Mouse (Mus musculus) CH12.LX (cell line): ENCODE measurements around the gene Txndc17. TPM values are rescaled to one million over a fixed set of nuclear protein-coding genes. Genes with fewer than 3 reads are reported as not detected.

Experiments used
- DNase-seq: peaks from one replicate; pipeline ENCODE4 v3.0.0-alpha.2; 2013; ENCODE audit errors: extremely low read depth
- H3K27ac ChIP-seq: 2 replicates; pipeline ENCODE4 v1.5.1; 2012; ENCODE audit warnings: low read depth, mild to moderate bottlenecking, control low read depth, moderate library complexity; ENCODE audit not compliant: insufficient read depth
- H3K27me3 ChIP-seq: replicated peaks from 2 replicates; pipeline ENCODE3; 2012; ENCODE audit warnings: inconsistent platforms
- H3K36me3 ChIP-seq, 2 experiments: replicated peaks in 1 of 2; 2 replicates each; pipeline versions ENCODE3 to v1.6.1; 2012; ENCODE audit warnings: inconsistent platforms in 1 of 2, low read length in 1 of 2, mild to moderate bottlenecking in 1 of 2, mixed read lengths in 1 of 2, moderate library complexity in 1 of 2; ENCODE audit not compliant: control insufficient read depth in 1 of 2, insufficient read depth in 1 of 2
- H3K4me1 ChIP-seq, 2 experiments: 2 replicates each; pipeline ENCODE4 v1.6.1; 2012; ENCODE audit warnings: inconsistent platforms in 1 of 2, moderate library complexity in 1 of 2; ENCODE audit not compliant: insufficient read depth in 2 of 2, control insufficient read depth in 1 of 2
- H3K4me2 ChIP-seq: 2 replicates; pipeline ENCODE4 v1.6.1; 2012; ENCODE audit warnings: low read depth, mild to moderate bottlenecking, control low read depth; ENCODE audit not compliant: poor library complexity, insufficient read depth, severe bottlenecking
- H3K4me3 ChIP-seq, 3 experiments: fragments of 150-350 bp in 1 of 3; sonication (generic) in 1 of 3; replicated peaks in 1 of 3; 2 replicates each; pipeline versions ENCODE3 to v1.5.1; 2011 to 2012; ENCODE audit warnings: low read depth in 2 of 3, low read length in 2 of 3, mild to moderate bottlenecking in 2 of 3, moderate library complexity in 2 of 3, control low read depth in 1 of 3, improper control_type of control experiment in 1 of 3, inconsistent platforms in 1 of 3, mixed read lengths in 1 of 3; ENCODE audit not compliant: poor library complexity in 1 of 3
- H3K79me2 ChIP-seq: replicated peaks from 2 replicates; pipeline ENCODE4 v1.6.1; 2012; ENCODE audit warnings: mild to moderate bottlenecking, moderate library complexity; ENCODE audit not compliant: control insufficient read depth, poor library complexity, insufficient read depth, severe bottlenecking; ENCODE audit errors: extremely low read depth
- H3K9ac ChIP-seq: 2 replicates; pipeline ENCODE4 v1.6.1; 2012; ENCODE audit warnings: low read depth, mild to moderate bottlenecking, control low read depth, moderate library complexity; ENCODE audit not compliant: insufficient read depth
- H3K9me3 ChIP-seq: replicated peaks from 2 replicates; pipeline ENCODE3; 2012; ENCODE audit warnings: low read length, inconsistent platforms, mixed read lengths
- BHLHE40 ChIP-seq: IDR thresholded peaks from 2 replicates; pipeline ENCODE4 v1.6.1; 2011; ENCODE audit warnings: mild to moderate bottlenecking, low read depth, low read length, improper control_type of control experiment
- CHD1 ChIP-seq: IDR thresholded peaks from 2 replicates; pipeline ENCODE4 v1.6.1; 2012; ENCODE audit warnings: low read depth, low read length, improper control_type of control experiment, inconsistent platforms
- CTCF ChIP-seq, 2 experiments: IDR thresholded peaks in 1 of 2; conservative IDR thresholded peaks in 1 of 2; 2 replicates each; pipeline ENCODE4 v1.5.1; 2011 to 2012; ENCODE audit warnings: low read depth in 2 of 2, low read length in 2 of 2, improper control_type of control experiment in 1 of 2, inconsistent platforms in 1 of 2, mild to moderate bottlenecking in 1 of 2, moderate library complexity in 1 of 2
- E2F4 ChIP-seq: IDR thresholded peaks from 2 replicates; pipeline ENCODE4 v1.6.1; 2011; ENCODE audit warnings: low read depth, low read length, improper control_type of control experiment; ENCODE audit not compliant: insufficient replicate concordance
- GABPA ChIP-seq: IDR thresholded peaks from 2 replicates; pipeline ENCODE4 v1.6.1; 2012; ENCODE audit warnings: low read depth, low read length, improper control_type of control experiment, inconsistent platforms; ENCODE audit not compliant: insufficient replicate concordance
- IRF4 ChIP-seq: IDR thresholded peaks from 2 replicates; pipeline ENCODE4 v1.6.1; 2014; ENCODE audit warnings: low read depth, mild to moderate bottlenecking, inconsistent platforms, low read length, improper control_type of control experiment
- JUND ChIP-seq: conservative IDR thresholded peaks from 2 replicates; pipeline ENCODE4 v1.6.1; 2011; ENCODE audit warnings: low read depth, low read length, improper control_type of control experiment
- KAT2A ChIP-seq: IDR thresholded peaks from 2 replicates; pipeline ENCODE4 v1.6.1; 2012; ENCODE audit warnings: low read length, improper control_type of control experiment, inconsistent platforms; ENCODE audit not compliant: insufficient replicate concordance
- MAX ChIP-seq: IDR thresholded peaks from 2 replicates; pipeline ENCODE4 v1.6.1; 2011; ENCODE audit warnings: low read length, improper control_type of control experiment
- MXI1 ChIP-seq: IDR thresholded peaks from 2 replicates; pipeline ENCODE4 v1.6.1; 2011; ENCODE audit warnings: mild to moderate bottlenecking, low read depth, low read length, improper control_type of control experiment
- MYC ChIP-seq: IDR thresholded peaks from 2 replicates; pipeline ENCODE4 v1.6.1; 2011; ENCODE audit warnings: low read depth, mild to moderate bottlenecking, improper control_type of control experiment, low read length
- NELFE ChIP-seq: IDR thresholded peaks from 2 replicates; pipeline ENCODE4 v1.6.1; 2011; ENCODE audit warnings: low read depth, low read length, improper control_type of control experiment
- NRF1 ChIP-seq: IDR thresholded peaks from 2 replicates; pipeline ENCODE4 v1.6.1; 2014; ENCODE audit warnings: low read depth, mild to moderate bottlenecking, inconsistent platforms, low read length, improper control_type of control experiment, moderate library complexity
- POLR2A ChIP-seq: IDR thresholded peaks from 2 replicates; pipeline ENCODE4 v1.6.1; 2011; ENCODE audit warnings: low read depth, mild to moderate bottlenecking, improper control_type of control experiment, low read length
- POLR2AphosphoS2 ChIP-seq: IDR thresholded peaks from 2 replicates; pipeline ENCODE4 v1.6.1; 2011; ENCODE audit warnings: low read depth, low read length, improper control_type of control experiment
- SMC3 ChIP-seq: IDR thresholded peaks from 2 replicates; pipeline ENCODE4 v1.6.1; 2011; ENCODE audit warnings: low read depth, low read length, improper control_type of control experiment
- TCF12 ChIP-seq: IDR thresholded peaks from 2 replicates; pipeline ENCODE4 v1.6.1; 2014; ENCODE audit warnings: low read depth, mild to moderate bottlenecking, inconsistent platforms, low read length, improper control_type of control experiment
- USF1 ChIP-seq: IDR thresholded peaks from 2 replicates; pipeline ENCODE4 v1.6.1; 2014; ENCODE audit warnings: low read depth, mild to moderate bottlenecking, inconsistent platforms, low read length, improper control_type of control experiment
- ZC3H11A ChIP-seq: IDR thresholded peaks from 2 replicates; pipeline ENCODE4 v1.6.1; 2012; ENCODE audit warnings: low read depth, mild to moderate bottlenecking, inconsistent platforms, low read length, improper control_type of control experiment
- ZKSCAN1 ChIP-seq: IDR thresholded peaks from 2 replicates; pipeline ENCODE4 v1.6.1; 2012; ENCODE audit warnings: low read depth, inconsistent platforms, low read length, improper control_type of control experiment, borderline replicate concordance
- ZNF384 ChIP-seq: IDR thresholded peaks from 2 replicates; pipeline ENCODE4 v1.6.1; 2012; ENCODE audit warnings: low read depth, low read length, improper control_type of control experiment, inconsistent platforms
- dilution Hi-C: fragments of 300-500 bp; cut with MboI; formaldehyde crosslinking; loops from 2 replicates; pipeline ENCODE4 v1.14.3; 2020; ENCODE audit warnings: low sequenced_read_pairs; ENCODE audit not compliant: extremely low pct_unique_long_range_greater_than_20kb, extremely low pct_ligation_motif_present
- in situ Hi-C: fragments of 300-500 bp; cut with MboI; formaldehyde crosslinking; loops from 3 replicates; pipeline ENCODE4 v1.14.3; 2019; ENCODE audit warnings: low sequenced_read_pairs, low pct_ligation_motif_present, low pct_unique_long_range_greater_than_20kb, mixed read lengths
- polyA plus RNA-seq: library from polyadenylated mRNA; unstranded; fragments of >175 nt; gene quantifications from 2 replicates; pipeline ENCODE4 v1.2.1, GENCODE M21; 2012; ENCODE audit warnings: low read depth; ENCODE audit not compliant: insufficient read length
- total RNA-seq, 2 experiments: library from RNA; depleted of rRNA; stranded (reverse); fragments of 300-350 nt in 1 of 2; fragments of >200 nt in 1 of 2; gene quantifications; 2 replicates each; pipeline ENCODE4 v1.2.3; 2012 to 2014

Gene Txndc17
- total and polyA plus RNA-seq, 3 experiments: 126 to 182 (median 177) TPM

GRCm38 (mm10) chr11:72174721-72175120 is 32.6 kb upstream of the Txndc17 start:
- no peak for DNase-seq
- Histone ChIP-seq H3K9me3 (no peaks in the 10 kb centered on the region), H3K27me3 (no peaks in the 10 kb centered on the region), H3K4me2 (no peak overlapping the region), H3K4me3 (no peak overlapping the region), H3K36me3 (peaks cover 44 to 82% of the 10 kb centered on the region in 2 experiments), H3K79me2 (no peaks in the 10 kb centered on the region), H3K4me1 (no peaks in the 10 kb centered on the region), H3K27ac (no peak overlapping the region), H3K9ac (no peak overlapping the region)
- dilution Hi-C loops: no loop called here
- in situ Hi-C loops: no loop called here
- TF ChIP-seq GABPA (no peak), MAX (no peak), E2F4 (no peak), IRF4 (no peak), CHD1 (no peak), ZKSCAN1 (no peak), BHLHE40 (no peak), MYC (no peak), POLR2A (no peak), NELFE (no peak), NRF1 (no peak), CTCF (conservative IDR thresholded peaks at IDR 0.05 in 1 of 2, IDR thresholded peaks at IDR 0.05 in 1 of 2; ENCODE audit: low read depth in 2 of 2, low read length in 2 of 2) (no peak), TCF12 (no peak), KAT2A (no peak)

GRCm38 (mm10) chr11:72175966-72176365 is 31.4 kb upstream of the Txndc17 start:
- Histone ChIP-seq H3K27ac (no peak overlapping the region), H3K4me1 (peaks cover 0 to 7% of the 10 kb centered on the region in 2 experiments; a peak in 1 of 4 replicates), H3K9ac (no peak overlapping the region), H3K79me2 (no peaks in the 10 kb centered on the region), H3K27me3 (no peaks in the 10 kb centered on the region), H3K4me3 (no peak overlapping the region), H3K36me3 (peaks cover 40 to 79% of the 10 kb centered on the region in 2 experiments), H3K9me3 (no peaks in the 10 kb centered on the region), H3K4me2 (no peak overlapping the region)
- DNase-seq: no peak
- dilution Hi-C loops (no loop called here), in situ Hi-C loops (no loop called here)
- TF ChIP-seq MYC (no peak), MAX (no peak), SMC3 (no peak), NELFE (no peak), ZKSCAN1 (no peak), TCF12 (no peak), CHD1 (no peak), POLR2AphosphoS2 (no peak), ZNF384 (no peak), JUND (no peak), ZC3H11A (no peak), MXI1 (no peak), USF1 (no peak)
